Mouse (Mus musculus): ENCODE measurements around the gene Pde1c. TPM values are rescaled to one million over a fixed set of nuclear protein-coding genes. Genes with fewer than 3 reads are reported as not detected.

Pde1c gene
- total and polyA plus RNA-seq, 3 experiments = 9.7 to 85.7 (median 64.9) TPM

DNA sequence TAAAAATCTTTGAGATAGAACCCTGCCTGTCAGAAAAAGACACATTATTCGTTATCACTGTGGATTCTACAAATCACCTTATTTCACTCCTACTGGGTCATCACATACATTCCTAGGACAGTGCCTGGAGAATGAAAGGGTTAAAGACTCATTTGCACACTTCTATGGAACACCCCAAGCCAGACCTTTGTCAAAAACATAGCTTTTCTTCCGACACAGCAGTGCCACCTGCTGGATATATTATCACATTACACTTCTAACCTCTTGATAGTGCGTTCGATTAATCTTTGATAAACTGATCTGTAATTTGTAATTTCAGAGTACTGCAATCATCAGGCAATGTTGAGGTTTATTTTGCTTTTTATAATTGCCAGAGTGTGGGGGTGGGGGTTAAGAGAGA lies 519.8 kb downstream of the Pde1c start:
- no peaks in the 10 kb centered on the region for H3K79me2 ChIP-seq (replicated peaks; ENCODE audit: control insufficient read depth, insufficient read depth, low read length)
- intact Hi-C loops (cut with DNase I) = loop anchor here (1.0 to 2.0 kb wide), 2 partner anchors 76 to 528 kb away; no protein-coding TSS in a partner anchor
- WGBS = 24% methylated on average over 4 of the region's 4 CpGs
- H3K27ac ChIP-seq = no peak overlapping the region
- H3K36me3 ChIP-seq (ENCODE audit: control insufficient read depth, insufficient read depth, low read length) = no peaks in the 10 kb centered on the region
- TF ChIP-seq CTCF (IDR thresholded peaks at IDR 0.05) (peak; percentile 84), EP300 (IDR thresholded peaks at IDR 0.05; ENCODE audit: insufficient read depth, low read depth, low read length) (no peak), POLR2A (IDR thresholded peaks at IDR 0.05; ENCODE audit: insufficient read depth, low read depth, low read length) (no peak)
- H3K4me1 ChIP-seq (ENCODE audit: control insufficient read depth, insufficient read depth, low read length) = no peaks in the 10 kb centered on the region
- H3K27me3 ChIP-seq (ENCODE audit: control insufficient read depth, insufficient read depth, low read length) = 0 out of 2 replicates have a peak, but pooled peaks cover 2% of the 10 kb centered on the region
- H3K9ac ChIP-seq (ENCODE audit: low read depth, low read length) = no peak overlapping the region
- DNase-seq = no peak
- H3K4me3 ChIP-seq = no peak overlapping the region

DNA sequence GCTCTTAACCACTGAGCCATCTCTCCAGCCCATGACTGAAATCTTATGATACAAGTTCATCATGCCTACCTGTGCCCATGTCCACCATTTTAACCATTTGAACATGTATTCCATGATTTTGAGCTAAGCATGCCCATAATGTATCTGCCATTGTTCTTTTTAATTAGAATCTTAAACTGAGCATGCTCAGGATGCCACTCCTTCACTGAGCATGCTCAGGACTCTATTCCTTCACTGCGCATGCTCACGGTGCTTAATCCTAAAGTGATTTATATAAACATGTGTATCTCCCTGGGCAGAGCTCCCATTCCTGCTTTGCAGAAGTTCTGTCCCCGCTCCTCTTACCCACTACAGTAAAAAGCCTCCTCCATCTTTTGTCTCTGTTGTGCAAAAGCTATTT lies 520.3 kb downstream of the Pde1c start:
- no peak for DNase-seq
- Histone ChIP-seq H3K27me3 (ENCODE audit: control insufficient read depth, insufficient read depth, low read length) (0 out of 2 replicates have a peak, but pooled peaks cover 2% of the 10 kb centered on the region), H3K27ac (no peak overlapping the region), H3K9ac (ENCODE audit: low read depth, low read length) (no peak overlapping the region), H3K4me3 (no peak overlapping the region), H3K36me3 (ENCODE audit: control insufficient read depth, insufficient read depth, low read length) (no peaks in the 10 kb centered on the region), H3K4me1 (ENCODE audit: control insufficient read depth, insufficient read depth, low read length) (no peaks in the 10 kb centered on the region), H3K79me2 (replicated peaks; ENCODE audit: control insufficient read depth, insufficient read depth, low read length) (no peaks in the 10 kb centered on the region)
- TF ChIP-seq POLR2A (IDR thresholded peaks at IDR 0.05; ENCODE audit: insufficient read depth, low read depth, low read length) (no peak), EP300 (IDR thresholded peaks at IDR 0.05; ENCODE audit: insufficient read depth, low read depth, low read length) (no peak), CTCF (IDR thresholded peaks at IDR 0.05) (no peak)
- intact Hi-C loops (cut with DNase I) = loop anchor here (2.0 kb wide), 1 partner anchor 528 kb away; no protein-coding TSS in a partner anchor
- 81% methylated on average over 3 of the region's 3 CpGs for WGBS

DNA sequence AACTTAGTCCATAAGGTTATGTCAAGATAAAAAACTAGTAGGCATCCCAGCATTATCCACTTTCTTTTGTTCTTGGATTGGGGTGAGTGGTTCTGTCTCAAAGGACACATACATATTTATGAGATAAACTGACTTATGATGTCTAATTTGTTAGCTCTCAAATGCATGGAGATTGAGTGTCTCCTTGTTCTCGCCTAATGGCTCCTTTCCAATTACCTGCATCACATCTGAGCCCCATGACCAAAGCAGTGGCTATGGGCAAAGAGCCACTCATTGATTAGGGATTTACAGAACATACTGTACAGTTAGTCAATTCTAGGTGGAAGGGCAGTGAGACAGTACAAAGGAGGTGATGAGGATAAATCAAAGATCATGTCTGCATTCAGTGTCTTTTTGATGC lies 524.2 kb downstream of the Pde1c start:
- Histone ChIP-seq H3K36me3 (ENCODE audit: control insufficient read depth, insufficient read depth, low read length) (no peaks in the 10 kb centered on the region), H3K79me2 (replicated peaks; ENCODE audit: control insufficient read depth, insufficient read depth, low read length) (no peaks in the 10 kb centered on the region), H3K27me3 (ENCODE audit: control insufficient read depth, insufficient read depth, low read length) (no peaks in the 10 kb centered on the region), H3K4me1 (ENCODE audit: control insufficient read depth, insufficient read depth, low read length) (no peaks in the 10 kb centered on the region), H3K4me3 (no peak overlapping the region), H3K9ac (ENCODE audit: low read depth, low read length) (no peak overlapping the region), H3K27ac (no peak overlapping the region)
- intact Hi-C loops (cut with DNase I) = no loop called here
- no peak for TF ChIP-seq EP300 (IDR thresholded peaks at IDR 0.05; ENCODE audit: insufficient read depth, low read depth, low read length)
- no peak for TF ChIP-seq POLR2A (IDR thresholded peaks at IDR 0.05; ENCODE audit: insufficient read depth, low read depth, low read length)
- TF ChIP-seq CTCF (IDR thresholded peaks at IDR 0.05) = no peak
- no peak for DNase-seq
- WGBS = 68% methylated on average over 1 of the region's 1 CpGs

DNA sequence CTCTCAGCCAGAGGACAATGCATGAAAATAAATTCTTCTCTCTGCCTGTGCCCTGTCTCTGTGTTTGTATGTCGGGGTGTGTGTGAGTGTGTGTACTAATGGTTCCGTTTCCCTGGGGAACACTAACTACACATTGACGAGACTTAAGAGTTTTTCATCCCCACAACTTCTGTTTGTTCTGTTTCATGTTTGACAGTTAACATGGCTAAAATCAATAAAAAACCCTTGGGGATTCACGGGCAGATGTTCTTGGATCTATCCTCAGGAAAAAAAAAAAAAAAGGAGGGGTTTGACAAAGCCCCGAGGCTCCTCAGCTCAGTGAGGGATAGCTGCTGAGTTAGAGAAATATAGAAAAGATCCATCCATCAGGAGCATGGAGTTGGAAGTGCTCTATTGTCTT lies 524.6 kb downstream of the Pde1c start:
- TF ChIP-seq POLR2A (IDR thresholded peaks at IDR 0.05; ENCODE audit: insufficient read depth, low read depth, low read length) (no peak), CTCF (IDR thresholded peaks at IDR 0.05) (no peak), EP300 (IDR thresholded peaks at IDR 0.05; ENCODE audit: insufficient read depth, low read depth, low read length) (no peak)
- no peaks in the 10 kb centered on the region for H3K27me3 ChIP-seq (ENCODE audit: control insufficient read depth, insufficient read depth, low read length)
- WGBS = 66% methylated on average over 5 of the region's 5 CpGs
- no peak overlapping the region for H3K4me3 ChIP-seq
- H3K36me3 ChIP-seq (ENCODE audit: control insufficient read depth, insufficient read depth, low read length) = no peaks in the 10 kb centered on the region
- no peak overlapping the region for H3K9ac ChIP-seq (ENCODE audit: low read depth, low read length)
- H3K27ac ChIP-seq = no peak overlapping the region
- H3K4me1 ChIP-seq (ENCODE audit: control insufficient read depth, insufficient read depth, low read length) = no peaks in the 10 kb centered on the region
- no peak for DNase-seq
- intact Hi-C loops (cut with DNase I) = no loop called here
- H3K79me2 ChIP-seq (replicated peaks; ENCODE audit: control insufficient read depth, insufficient read depth, low read length) = no peaks in the 10 kb centered on the region

DNA sequence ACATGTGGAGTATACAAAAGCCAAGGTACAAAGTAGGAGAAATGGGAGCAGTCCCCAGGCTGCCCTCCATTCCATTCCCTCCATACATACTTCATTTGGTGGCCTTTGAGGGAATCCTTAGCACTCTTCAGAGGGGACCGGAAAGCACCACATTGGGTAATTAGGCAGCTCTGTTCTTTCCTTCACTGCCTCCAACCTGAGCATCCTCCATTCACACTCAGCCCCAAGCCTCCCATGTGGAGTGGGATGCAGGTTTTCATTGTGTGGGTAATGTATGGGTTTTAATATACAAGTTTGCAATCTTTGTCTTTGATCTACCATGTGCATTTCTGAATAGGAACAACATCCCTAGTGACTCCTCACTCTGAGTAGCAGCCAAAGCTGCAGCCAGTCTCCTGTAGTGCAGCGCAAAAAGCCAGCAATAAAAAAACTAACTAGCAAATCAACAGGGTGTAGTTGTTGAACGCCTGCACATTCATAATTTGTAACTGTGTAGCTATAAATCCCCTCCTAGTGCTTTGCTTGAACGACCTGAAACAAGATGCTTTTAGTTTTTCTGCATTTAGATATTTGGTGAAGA lies 529.3 kb downstream of the Pde1c start:
- no peaks in the 10 kb centered on the region for H3K27me3 ChIP-seq (ENCODE audit: control insufficient read depth, insufficient read depth, low read length)
- H3K9ac ChIP-seq (ENCODE audit: low read depth, low read length) = no peak overlapping the region
- intact Hi-C loops (cut with DNase I) = no loop called here
- 72% methylated on average over 4 of the region's 4 CpGs for WGBS
- H3K4me3 ChIP-seq = no peak overlapping the region
- H3K4me1 ChIP-seq (ENCODE audit: control insufficient read depth, insufficient read depth, low read length) = no peaks in the 10 kb centered on the region
- H3K79me2 ChIP-seq (replicated peaks; ENCODE audit: control insufficient read depth, insufficient read depth, low read length) = no peaks in the 10 kb centered on the region
- no peaks in the 10 kb centered on the region for H3K36me3 ChIP-seq (ENCODE audit: control insufficient read depth, insufficient read depth, low read length)
- TF ChIP-seq POLR2A (IDR thresholded peaks at IDR 0.05; ENCODE audit: insufficient read depth, low read depth, low read length) (no peak), EP300 (IDR thresholded peaks at IDR 0.05; ENCODE audit: insufficient read depth, low read depth, low read length) (no peak), CTCF (IDR thresholded peaks at IDR 0.05) (no peak)
- no peak for DNase-seq
- no peak overlapping the region for H3K27ac ChIP-seq

DNA sequence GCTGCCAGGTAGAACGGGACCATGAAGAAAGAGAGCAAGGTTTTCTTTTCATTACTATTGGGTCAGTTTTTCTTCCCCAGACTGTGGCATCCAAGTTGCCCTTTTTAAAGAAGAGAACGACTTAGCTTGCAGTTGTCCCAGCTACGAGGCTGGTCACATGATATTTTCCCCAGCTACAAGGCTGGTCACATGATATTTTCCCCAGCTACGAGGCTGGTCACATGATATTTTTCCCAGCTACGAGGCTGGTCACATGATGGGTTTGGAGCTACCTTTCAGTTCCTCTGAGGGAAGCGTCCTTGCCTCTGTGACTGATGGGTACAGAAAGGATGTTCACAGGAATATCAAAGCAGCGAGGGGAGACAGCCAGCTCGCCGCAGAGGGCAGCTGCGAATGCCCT lies 533.8 kb downstream of the Pde1c start:
- no peak overlapping the region for H3K27ac ChIP-seq
- H3K4me1 ChIP-seq (ENCODE audit: control insufficient read depth, insufficient read depth, low read length) = no peaks in the 10 kb centered on the region
- WGBS = 75% methylated on average over 10 of the region's 10 CpGs
- H3K36me3 ChIP-seq (ENCODE audit: control insufficient read depth, insufficient read depth, low read length) = no peaks in the 10 kb centered on the region
- no peak overlapping the region for H3K4me3 ChIP-seq
- intact Hi-C loops (cut with DNase I) = no loop called here
- TF ChIP-seq EP300 (IDR thresholded peaks at IDR 0.05; ENCODE audit: insufficient read depth, low read depth, low read length) = no peak
- no peak for TF ChIP-seq POLR2A (IDR thresholded peaks at IDR 0.05; ENCODE audit: insufficient read depth, low read depth, low read length)
- TF ChIP-seq CTCF (IDR thresholded peaks at IDR 0.05) = no peak
- H3K79me2 ChIP-seq (replicated peaks; ENCODE audit: control insufficient read depth, insufficient read depth, low read length) = no peaks in the 10 kb centered on the region
- H3K27me3 ChIP-seq (ENCODE audit: control insufficient read depth, insufficient read depth, low read length) = no peaks in the 10 kb centered on the region
- H3K9ac ChIP-seq (ENCODE audit: low read depth, low read length) = no peak overlapping the region
- DNase-seq = no peak

Data from heart, adult 2 months (tissue).